Mouse (Mus musculus): ENCODE measurements at regions not wholly inside any gene's neighbourhood (a gene's known extent, or its start where the extent isn't known, plus 50 kb on each side); places are given as distances from the start of the nearest gene placed in this dataset. TPM values are rescaled to one million over a fixed set of nuclear protein-coding genes. Genes with fewer than 3 reads are reported as not detected.

DNA sequence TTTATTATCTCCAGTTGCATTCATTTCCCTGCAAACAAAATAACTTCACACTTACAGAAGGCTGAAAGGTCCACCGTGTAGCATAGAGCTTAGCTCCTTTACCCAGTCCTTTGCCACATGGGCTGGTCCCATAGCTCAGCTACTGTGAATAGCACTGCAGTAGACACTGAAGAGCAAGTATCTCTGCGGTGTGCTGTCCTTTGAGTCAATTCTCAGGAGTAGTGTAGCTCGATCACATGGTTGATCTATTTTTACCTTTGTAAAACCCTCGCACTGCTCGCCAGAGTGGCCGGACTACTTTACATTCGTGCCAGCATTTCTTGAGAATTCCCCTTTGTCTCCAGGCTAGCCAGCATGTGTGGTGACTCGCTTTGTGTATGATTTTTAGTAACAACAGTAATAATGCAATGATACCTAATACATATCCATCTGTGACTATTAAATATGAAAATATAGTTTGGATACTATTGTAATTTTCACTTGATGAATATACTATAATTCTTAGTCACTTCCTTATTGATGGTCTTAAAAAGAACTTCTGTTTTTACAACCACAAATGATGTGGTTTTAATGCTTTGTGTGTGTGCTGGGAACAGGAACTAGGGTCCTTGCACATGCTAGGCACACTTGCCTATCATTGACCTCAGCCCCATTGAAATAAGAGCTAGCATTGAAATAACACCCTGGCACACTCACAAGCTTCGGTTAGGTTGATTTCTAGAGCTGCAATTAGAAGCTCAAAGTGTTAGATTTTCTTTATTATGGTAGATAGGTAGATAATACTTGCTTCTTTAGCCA lies 257.7 kb upstream of the Atp11b start:
- Histone ChIP-seq H3K4me3 (replicated peaks) (no peak overlapping the region), H3K9me3 (no peaks in the 10 kb centered on the region), H3K4me2 (no peak overlapping the region), H3K36me3 (replicated peaks) (no peaks in the 10 kb centered on the region), H3K27ac (no peak overlapping the region), H3K27me3 (no peaks in the 10 kb centered on the region), H3K4me1 (no peaks in the 10 kb centered on the region), H3K9ac (no peak overlapping the region)
- 79% methylated on average over 9 of the region's 9 CpGs for WGBS
- no peak for ATAC-seq (ENCODE audit: low FRiP score)

DNA sequence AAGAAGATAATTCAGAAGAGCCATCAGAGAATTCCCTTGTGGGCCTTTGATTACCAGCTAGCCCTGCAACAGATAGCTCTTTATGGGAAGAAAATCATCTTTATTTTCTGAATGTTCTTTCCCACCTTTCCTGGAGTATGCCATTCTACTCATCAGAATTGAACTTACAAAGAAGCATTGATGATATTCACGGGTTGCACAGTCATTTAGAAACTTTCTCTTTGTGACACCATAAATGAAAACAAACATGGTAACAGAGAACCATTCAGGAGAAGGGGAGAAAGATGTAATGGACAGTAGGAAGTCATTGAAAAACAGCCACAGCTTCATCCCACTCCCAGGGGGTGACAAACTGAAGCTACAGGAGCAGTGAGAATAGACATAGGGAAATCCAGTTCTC lies 243.6 kb upstream of the Atp11b start:
- H3K9ac ChIP-seq: no peak overlapping the region
- no peaks in the 10 kb centered on the region for H3K4me1 ChIP-seq
- no peak for ATAC-seq (ENCODE audit: low FRiP score)
- no peaks in the 10 kb centered on the region for H3K36me3 ChIP-seq (replicated peaks)
- no peaks in the 10 kb centered on the region for H3K27me3 ChIP-seq
- no peak overlapping the region for H3K4me3 ChIP-seq (replicated peaks)
- no peaks in the 10 kb centered on the region for H3K9me3 ChIP-seq
- no peak overlapping the region for H3K27ac ChIP-seq
- 64% methylated on average over 1 of the region's 1 CpGs for WGBS
- H3K4me2 ChIP-seq: no peak overlapping the region

DNA sequence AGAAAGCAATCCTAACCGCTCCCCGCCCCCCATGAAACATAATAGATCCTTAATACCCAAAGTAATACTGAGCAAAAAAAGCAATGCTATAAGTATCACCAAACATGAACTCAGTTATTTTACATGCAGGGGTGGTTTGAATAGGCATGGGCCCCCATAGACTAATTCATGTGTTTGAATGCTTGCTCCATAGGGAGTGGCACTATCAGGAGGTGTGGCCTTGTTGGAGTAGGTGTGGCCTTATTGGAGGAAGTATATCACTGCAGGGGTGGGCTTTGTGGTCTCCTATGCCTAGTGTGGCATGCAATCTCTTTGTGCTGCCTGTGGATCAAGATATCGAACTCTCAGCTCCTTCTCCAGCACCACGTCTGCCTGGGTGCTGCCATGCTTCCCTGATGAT lies 237.4 kb upstream of the Atp11b start:
- Histone ChIP-seq H3K4me2 (no peak overlapping the region), H3K4me1 (no peaks in the 10 kb centered on the region), H3K9me3 (no peaks in the 10 kb centered on the region), H3K27me3 (no peaks in the 10 kb centered on the region), H3K4me3 (replicated peaks) (no peak overlapping the region), H3K27ac (no peak overlapping the region), H3K9ac (no peak overlapping the region), H3K36me3 (replicated peaks) (no peaks in the 10 kb centered on the region)
- WGBS: 84% methylated on average over 4 of the region's 4 CpGs
- no peak for ATAC-seq (ENCODE audit: low FRiP score)

DNA sequence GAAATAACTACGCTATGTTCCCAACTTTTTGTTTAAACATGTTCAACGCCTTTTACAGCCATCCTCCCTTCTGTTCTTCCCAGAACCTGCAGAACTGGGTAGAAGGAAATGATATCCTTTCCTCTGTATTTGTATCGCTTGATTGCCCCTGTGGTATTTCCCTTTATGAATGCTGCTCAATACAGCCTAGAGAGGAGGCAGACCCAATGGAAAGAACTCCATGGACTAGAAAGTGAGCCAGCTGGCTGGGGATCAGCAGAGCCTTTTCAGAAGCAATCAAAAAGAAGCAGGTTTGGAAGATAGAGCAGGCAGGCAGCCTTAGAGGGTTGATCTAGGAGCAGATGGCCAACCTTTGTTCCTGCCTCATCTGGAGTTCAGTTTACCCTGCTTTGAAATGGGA lies 233.8 kb upstream of the Atp11b start:
- H3K27ac ChIP-seq: no peak overlapping the region
- no peak overlapping the region for H3K4me2 ChIP-seq
- ATAC-seq (ENCODE audit: low FRiP score): no peak
- no peaks in the 10 kb centered on the region for H3K27me3 ChIP-seq
- H3K36me3 ChIP-seq (replicated peaks): no peaks in the 10 kb centered on the region
- H3K4me3 ChIP-seq (replicated peaks): no peak overlapping the region
- no peak overlapping the region for H3K9ac ChIP-seq
- H3K9me3 ChIP-seq: no peaks in the 10 kb centered on the region
- WGBS: 67% methylated on average over 3 of the region's 3 CpGs
- no peaks in the 10 kb centered on the region for H3K4me1 ChIP-seq

DNA sequence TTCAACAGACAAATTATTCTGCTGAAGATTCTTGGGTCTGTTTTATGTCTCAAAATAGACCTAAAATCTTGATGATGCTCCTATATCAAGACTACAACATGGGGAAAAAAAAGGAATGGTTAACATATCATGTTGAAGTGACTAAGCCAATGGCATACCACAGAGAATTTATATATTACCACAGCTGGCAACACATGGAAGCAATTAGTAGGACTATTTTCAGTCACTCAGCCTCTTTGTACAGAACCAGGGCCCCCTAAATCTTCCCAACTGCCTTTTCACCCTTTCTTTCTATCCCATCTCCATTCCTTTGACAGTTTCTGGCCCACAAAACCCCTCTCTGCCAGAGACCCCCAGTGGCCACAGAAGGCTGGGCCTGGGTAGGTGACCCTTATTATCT lies 206.2 kb upstream of the Atp11b start:
- Histone ChIP-seq H3K36me3 (replicated peaks) (no peaks in the 10 kb centered on the region), H3K4me2 (no peak overlapping the region), H3K27me3 (no peaks in the 10 kb centered on the region), H3K9me3 (no peaks in the 10 kb centered on the region), H3K27ac (no peak overlapping the region), H3K4me1 (no peaks in the 10 kb centered on the region), H3K9ac (no peak overlapping the region), H3K4me3 (replicated peaks) (no peak overlapping the region)
- no peak for ATAC-seq (ENCODE audit: low FRiP score)

DNA sequence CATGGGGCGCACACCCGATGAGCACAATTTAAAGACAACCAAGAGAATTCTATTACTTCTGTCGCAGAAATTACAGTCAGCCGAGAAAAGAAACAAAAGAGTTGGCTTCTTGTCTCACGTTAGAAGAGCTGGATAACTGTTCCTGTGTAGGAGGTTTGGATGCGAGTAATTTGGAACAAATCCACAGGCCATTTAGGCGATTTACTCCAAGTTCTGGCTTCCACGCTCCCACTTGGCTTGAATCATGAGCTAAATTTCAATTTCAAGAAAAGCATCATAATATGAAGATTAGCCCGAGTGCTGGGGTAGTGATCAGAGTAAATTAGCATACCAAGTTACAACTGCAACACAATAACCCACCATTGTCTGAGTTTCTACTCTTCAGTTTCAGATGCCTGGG lies 202.1 kb upstream of the Atp11b start:
- Histone ChIP-seq H3K27ac (no peak overlapping the region), H3K4me1 (no peaks in the 10 kb centered on the region), H3K4me2 (no peak overlapping the region), H3K27me3 (no peaks in the 10 kb centered on the region), H3K36me3 (replicated peaks) (no peaks in the 10 kb centered on the region), H3K9me3 (no peaks in the 10 kb centered on the region), H3K4me3 (replicated peaks) (no peak overlapping the region), H3K9ac (no peak overlapping the region)
- 88% methylated on average over 9 of the region's 9 CpGs for WGBS
- no peak for ATAC-seq (ENCODE audit: low FRiP score)

DNA sequence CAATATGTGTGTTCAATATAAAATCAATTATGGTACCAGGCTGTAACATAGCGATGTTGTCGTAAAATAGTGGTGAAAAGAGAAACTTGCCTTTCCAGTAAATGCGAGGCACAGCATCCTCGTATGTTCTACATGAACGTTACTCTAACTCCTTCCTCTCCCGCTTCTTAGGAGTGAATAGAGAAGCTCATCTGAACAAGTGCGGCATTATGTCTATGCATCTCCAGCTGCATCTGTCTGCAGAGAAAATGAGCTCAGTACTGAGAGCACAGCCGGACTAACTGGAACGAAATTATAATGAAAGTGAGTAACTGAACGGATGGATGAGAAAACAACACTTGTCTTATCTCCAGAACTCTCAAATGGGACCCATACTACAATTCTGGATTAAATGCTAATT lies 193.5 kb upstream of the Atp11b start:
- peaks cover 10% of the 10 kb centered on the region; the same call in 1 of the 2 replicates for H3K4me1 ChIP-seq
- H3K36me3 ChIP-seq (replicated peaks): no peaks in the 10 kb centered on the region
- ATAC-seq (ENCODE audit: low FRiP score): no peak
- H3K27me3 ChIP-seq: no peaks in the 10 kb centered on the region
- no peaks in the 10 kb centered on the region for H3K9me3 ChIP-seq
- no peak overlapping the region for H3K27ac ChIP-seq
- no peak overlapping the region for H3K9ac ChIP-seq
- 84% methylated on average over 10 of the region's 10 CpGs for WGBS
- H3K4me2 ChIP-seq: no peak overlapping the region
- no peak overlapping the region for H3K4me3 ChIP-seq (replicated peaks)

DNA sequence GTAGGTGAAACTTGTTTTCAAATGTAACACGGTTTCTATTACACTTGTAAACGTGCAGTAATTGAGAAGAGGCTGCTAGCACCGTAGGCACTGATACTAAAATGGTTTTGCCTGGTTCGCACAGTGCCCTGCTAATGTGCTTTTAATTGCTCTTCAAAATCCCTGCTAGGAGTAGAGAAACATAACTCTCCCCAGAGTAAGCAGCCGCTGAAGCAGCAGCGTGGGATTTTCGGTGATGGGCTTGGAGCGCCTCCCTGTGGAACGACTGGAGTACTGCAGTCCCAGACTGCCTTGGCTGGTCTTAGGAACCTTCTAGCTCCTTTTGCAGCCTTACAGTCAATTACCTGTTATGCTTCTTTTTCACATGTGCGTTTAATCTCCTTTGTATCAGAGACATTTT lies 179.5 kb upstream of the Atp11b start:
- Histone ChIP-seq H3K9me3 (no peaks in the 10 kb centered on the region), H3K27me3 (no peaks in the 10 kb centered on the region), H3K27ac (no peak overlapping the region), H3K36me3 (replicated peaks) (no peaks in the 10 kb centered on the region), H3K9ac (no peak overlapping the region), H3K4me2 (no peak overlapping the region), H3K4me1 (no peaks in the 10 kb centered on the region), H3K4me3 (replicated peaks) (no peak overlapping the region)
- peak; percentile 60 for ATAC-seq (ENCODE audit: low FRiP score)
- WGBS: 15% methylated on average over 10 of the region's 10 CpGs

Small RNA genes in the stretch of these regions (microRNA-seq; reads per million reads assigned to microRNA genes)
- not detected for gene Gm25442

All from forebrain, embryonic 12.5 days (tissue).